Mouse (Mus musculus): ENCODE data around the gene Zfp663. TPM values are rescaled to one million over a fixed set of nuclear protein-coding genes. Genes with fewer than 3 reads are reported as not detected.

Zfp663 gene
- polyA plus RNA-seq, 1 experiment: not detected

DNA sequence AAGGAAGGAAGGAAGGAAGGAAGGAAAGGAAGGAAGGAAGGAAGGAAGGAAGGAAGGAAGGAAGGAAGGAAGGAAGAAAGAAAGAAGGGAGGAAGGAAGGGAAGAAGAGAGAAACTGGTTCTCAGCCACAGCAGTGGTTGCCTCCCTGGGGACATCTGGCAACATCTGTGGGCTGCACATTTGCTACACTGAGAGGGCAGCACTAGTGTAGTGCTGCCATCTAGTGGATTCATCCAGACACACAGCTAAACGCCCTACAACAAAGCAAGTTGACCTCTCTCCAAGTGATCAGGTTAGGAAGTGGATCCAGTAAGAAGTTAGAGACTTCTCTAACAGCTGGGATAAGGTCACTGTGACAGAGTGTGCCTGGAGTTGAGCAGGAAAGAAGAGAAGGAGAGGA is 7.7 kb downstream of the Zfp663 start:
- H3K36me3 ChIP-seq (ENCODE audit: control insufficient read depth, insufficient read depth): no peaks in the 10 kb centered on the region
- H3K4me2 ChIP-seq (ENCODE audit: low read depth): no peak overlapping the region
- H3K27me3 ChIP-seq (ENCODE audit: control insufficient read depth, insufficient read depth, insufficient read length): peaks cover 14% of the 10 kb centered on the region
- H3K79me2 ChIP-seq (ENCODE audit: control insufficient read depth, insufficient read depth): no peaks in the 10 kb centered on the region
- TF ChIP-seq CEBPB (IDR thresholded peaks at IDR 0.05; ENCODE audit: insufficient read depth, poor library complexity, severe bottlenecking): no peak
- no peak for TF ChIP-seq MYOD1 (IDR thresholded peaks at IDR 0.05; ENCODE audit: control insufficient read depth in 1 of 3, insufficient read length in 2 of 3, low read depth in 2 of 3)
- no peak for TF ChIP-seq TCF3 (IDR thresholded peaks at IDR 0.05; ENCODE audit: insufficient read length, low read depth)
- no peak for TF ChIP-seq MAX (IDR thresholded peaks at IDR 0.05; ENCODE audit: low read depth)
- TF ChIP-seq POLR2A (IDR thresholded peaks at IDR 0.05; ENCODE audit: insufficient read length, low read depth): no peak
- TF ChIP-seq USF1 (IDR thresholded peaks at IDR 0.05; ENCODE audit: low read depth): no peak
- no peak for TF ChIP-seq SRF (IDR thresholded peaks at IDR 0.05; ENCODE audit: control insufficient read depth, insufficient read length, low read depth)
- no peak for TF ChIP-seq REST (IDR thresholded peaks at IDR 0.05; ENCODE audit: insufficient read depth, insufficient read length)
- no peak for TF ChIP-seq POLR2AphosphoS2 (IDR thresholded peaks at IDR 0.05; ENCODE audit: insufficient read length, low read depth)
- TF ChIP-seq E2F4 (IDR thresholded peaks at IDR 0.05; ENCODE audit: insufficient read depth): no peak
- no peak for TF ChIP-seq MYOG (IDR thresholded peaks at IDR 0.05; ENCODE audit: control insufficient read depth in 1 of 3, insufficient read depth in 1 of 3, insufficient read length in 2 of 3, low read depth in 2 of 3)
- no peak for TF ChIP-seq TCF12 (IDR thresholded peaks at IDR 0.05; ENCODE audit: insufficient read depth, poor library complexity, severe bottlenecking)
- no peak overlapping the region for H3ac ChIP-seq (ENCODE audit: control insufficient read depth, insufficient read length)
- H3K4me3 ChIP-seq: no peak overlapping the region

DNA sequence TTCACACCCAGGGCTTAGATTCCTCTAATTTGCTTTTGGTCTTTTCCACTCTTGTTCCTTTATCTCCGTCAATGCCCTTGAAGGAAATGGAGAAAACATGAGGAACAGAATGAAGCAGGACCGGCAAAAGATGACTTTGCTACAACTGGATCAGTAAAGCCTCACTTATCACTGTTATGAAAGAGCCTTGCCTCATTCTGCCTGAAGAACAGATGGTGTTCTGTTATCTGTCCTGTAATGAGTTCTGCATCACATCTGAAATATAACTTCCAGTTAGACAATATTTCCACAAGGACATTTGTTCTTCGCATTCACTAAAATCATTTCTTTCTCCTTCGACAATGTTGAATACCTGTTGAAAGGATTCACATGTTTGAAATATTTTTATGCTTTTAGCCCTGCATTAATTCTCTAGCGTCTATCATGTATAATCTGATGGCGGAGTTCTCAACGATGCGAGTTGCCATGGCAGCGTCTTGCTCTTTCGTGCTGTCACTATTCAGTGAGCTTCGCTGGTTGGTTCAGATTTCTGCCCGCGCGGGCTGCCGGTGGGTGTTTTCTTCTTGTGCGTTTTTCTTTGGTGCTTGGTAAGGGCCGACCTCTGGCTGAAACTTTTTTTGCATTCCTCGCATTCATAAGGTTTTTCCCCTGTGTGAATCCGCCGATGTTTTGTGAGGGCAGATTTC is 16.6 kb downstream of the Zfp663 start:
- H3ac ChIP-seq (ENCODE audit: control insufficient read depth, insufficient read length): no peak overlapping the region
- no peaks in the 10 kb centered on the region for H3K79me2 ChIP-seq (ENCODE audit: control insufficient read depth, insufficient read depth)
- no peak overlapping the region for H3K4me3 ChIP-seq
- no peaks in the 10 kb centered on the region for H3K36me3 ChIP-seq (ENCODE audit: control insufficient read depth, insufficient read depth)
- peaks cover 21% of the 10 kb centered on the region for H3K27me3 ChIP-seq (ENCODE audit: control insufficient read depth, insufficient read depth, insufficient read length)
- H3K4me2 ChIP-seq (ENCODE audit: low read depth): no peak overlapping the region
- TF ChIP-seq POLR2A (IDR thresholded peaks at IDR 0.05; ENCODE audit: insufficient read length, low read depth) (no peak), SRF (IDR thresholded peaks at IDR 0.05; ENCODE audit: control insufficient read depth, insufficient read length, low read depth) (no peak), MYOD1 (IDR thresholded peaks at IDR 0.05; ENCODE audit: control insufficient read depth in 1 of 3, insufficient read length in 2 of 3, low read depth in 2 of 3) (no peak), USF1 (IDR thresholded peaks at IDR 0.05; ENCODE audit: low read depth) (no peak), MYOG (IDR thresholded peaks at IDR 0.05; ENCODE audit: control insufficient read depth in 1 of 3, insufficient read depth in 1 of 3, insufficient read length in 2 of 3, low read depth in 2 of 3) (no peak), CEBPB (IDR thresholded peaks at IDR 0.05; ENCODE audit: insufficient read depth, poor library complexity, severe bottlenecking) (no peak), REST (IDR thresholded peaks at IDR 0.05; ENCODE audit: insufficient read depth, insufficient read length) (no peak)

DNA sequence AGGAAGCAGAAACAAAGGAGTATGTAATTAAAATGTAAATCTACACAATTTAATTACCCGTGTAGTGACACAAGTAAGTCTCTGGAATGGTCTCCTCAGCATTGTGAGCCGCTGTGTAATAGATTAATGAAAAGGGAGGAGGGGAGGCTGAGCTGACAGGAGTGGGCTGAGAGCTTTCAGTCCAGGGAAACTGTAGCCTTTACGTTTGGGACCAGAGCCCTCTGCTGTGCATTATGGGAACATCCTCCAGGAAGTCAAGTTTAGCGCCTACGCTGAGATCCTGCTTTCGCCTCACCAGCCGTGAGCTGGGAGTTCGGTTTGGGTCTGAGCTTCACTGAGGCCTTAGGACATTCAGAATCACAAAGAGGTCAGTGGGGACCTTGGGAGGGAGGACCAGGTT is 19.1 kb downstream of the Zfp663 start:
- TF ChIP-seq MAX (IDR thresholded peaks at IDR 0.05; ENCODE audit: low read depth): no peak
- TF ChIP-seq MYOG (IDR thresholded peaks at IDR 0.05; ENCODE audit: control insufficient read depth in 1 of 3, insufficient read depth in 1 of 3, insufficient read length in 2 of 3, low read depth in 2 of 3): no peak
- TF ChIP-seq REST (IDR thresholded peaks at IDR 0.05; ENCODE audit: insufficient read depth, insufficient read length): no peak
- no peak for TF ChIP-seq POLR2AphosphoS2 (IDR thresholded peaks at IDR 0.05; ENCODE audit: insufficient read length, low read depth)
- TF ChIP-seq E2F4 (IDR thresholded peaks at IDR 0.05; ENCODE audit: insufficient read depth): no peak
- no peak for TF ChIP-seq USF1 (IDR thresholded peaks at IDR 0.05; ENCODE audit: low read depth)
- no peak for TF ChIP-seq CEBPB (IDR thresholded peaks at IDR 0.05; ENCODE audit: insufficient read depth, poor library complexity, severe bottlenecking)
- TF ChIP-seq MYOD1 (IDR thresholded peaks at IDR 0.05; ENCODE audit: control insufficient read depth in 1 of 3, insufficient read length in 2 of 3, low read depth in 2 of 3): no peak
- no peak for TF ChIP-seq SRF (IDR thresholded peaks at IDR 0.05; ENCODE audit: control insufficient read depth, insufficient read length, low read depth)
- no peak for TF ChIP-seq POLR2A (IDR thresholded peaks at IDR 0.05; ENCODE audit: insufficient read length, low read depth)
- TF ChIP-seq TCF12 (IDR thresholded peaks at IDR 0.05; ENCODE audit: insufficient read depth, poor library complexity, severe bottlenecking): no peak
- TF ChIP-seq TCF3 (IDR thresholded peaks at IDR 0.05; ENCODE audit: insufficient read length, low read depth): no peak
- H3ac ChIP-seq (ENCODE audit: control insufficient read depth, insufficient read length): no peak overlapping the region

DNA sequence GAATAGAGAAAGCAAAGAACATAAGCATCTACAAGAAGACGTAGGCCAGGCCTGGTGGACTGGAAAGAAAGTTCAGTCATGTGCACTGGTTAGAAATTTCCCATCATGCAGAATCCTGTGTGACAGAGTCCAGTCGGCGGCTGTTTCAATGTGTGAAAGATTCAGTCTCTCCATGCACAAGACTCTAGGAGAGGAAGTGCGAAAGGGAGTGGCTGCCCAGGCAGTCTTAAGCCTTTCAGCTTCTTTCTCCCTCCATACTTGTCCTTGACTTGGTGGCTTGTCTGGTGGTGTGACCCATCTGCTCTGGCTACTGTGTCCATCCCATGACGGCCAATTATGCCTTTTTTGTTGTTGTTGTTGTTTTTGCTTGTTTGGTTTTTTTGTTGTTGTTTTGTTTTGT is 22.3 kb downstream of the Zfp663 start:
- Histone ChIP-seq H3ac (ENCODE audit: control insufficient read depth, insufficient read length) (no peak overlapping the region), H3K27me3 (ENCODE audit: control insufficient read depth, insufficient read depth, insufficient read length) (peaks cover 28% of the 10 kb centered on the region), H3K79me2 (ENCODE audit: control insufficient read depth, insufficient read depth) (no peaks in the 10 kb centered on the region), H3K4me3 (no peak overlapping the region), H3K4me2 (ENCODE audit: low read depth) (no peak overlapping the region), H3K36me3 (ENCODE audit: control insufficient read depth, insufficient read depth) (no peaks in the 10 kb centered on the region)
- TF ChIP-seq E2F4 (IDR thresholded peaks at IDR 0.05; ENCODE audit: insufficient read depth): no peak
- TF ChIP-seq CEBPB (IDR thresholded peaks at IDR 0.05; ENCODE audit: insufficient read depth, poor library complexity, severe bottlenecking): no peak
- no peak for TF ChIP-seq USF1 (IDR thresholded peaks at IDR 0.05; ENCODE audit: low read depth)
- no peak for TF ChIP-seq TCF12 (IDR thresholded peaks at IDR 0.05; ENCODE audit: insufficient read depth, poor library complexity, severe bottlenecking)
- TF ChIP-seq SRF (IDR thresholded peaks at IDR 0.05; ENCODE audit: control insufficient read depth, insufficient read length, low read depth): no peak
- TF ChIP-seq REST (IDR thresholded peaks at IDR 0.05; ENCODE audit: insufficient read depth, insufficient read length): no peak
- no peak for TF ChIP-seq MYOD1 (IDR thresholded peaks at IDR 0.05; ENCODE audit: control insufficient read depth in 1 of 3, insufficient read length in 2 of 3, low read depth in 2 of 3)
- no peak for TF ChIP-seq POLR2AphosphoS2 (IDR thresholded peaks at IDR 0.05; ENCODE audit: insufficient read length, low read depth)
- no peak for TF ChIP-seq POLR2A (IDR thresholded peaks at IDR 0.05; ENCODE audit: insufficient read length, low read depth)

More for the DNA sequence above, 19.1 kb downstream of the Zfp663 start:
- no peak overlapping the region for H3K4me3 ChIP-seq
- no peaks in the 10 kb centered on the region for H3K79me2 ChIP-seq (ENCODE audit: control insufficient read depth, insufficient read depth)
- peaks cover 24% of the 10 kb centered on the region for H3K27me3 ChIP-seq (ENCODE audit: control insufficient read depth, insufficient read depth, insufficient read length)
- no peak overlapping the region for H3K4me2 ChIP-seq (ENCODE audit: low read depth)
- H3K36me3 ChIP-seq (ENCODE audit: control insufficient read depth, insufficient read depth): no peaks in the 10 kb centered on the region
